Mouse (Mus musculus): ENCODE data around the gene Grin1. TPM values are rescaled to one million over a fixed set of nuclear protein-coding genes. Genes with fewer than 3 reads are reported as not detected.

The Grin1 gene
- total and polyA plus RNA-seq, 3 experiments, result 0.07 TPM; not detected in 2

- TF ChIP-seq POLR2A (IDR thresholded peaks at IDR 0.05; ENCODE audit: control insufficient read depth in 1 of 2, insufficient read depth in 1 of 2, low read depth in 1 of 2, low read length in 2 of 2, poor library complexity in 1 of 2) (0 out of 4 replicates have a peak, but pooled peaks of 1 of the 2 experiments have one; percentile 18), RCOR1 (IDR thresholded peaks at IDR 0.05; ENCODE audit: low read depth, low read length) (no peak), ZMIZ1 (IDR thresholded peaks at IDR 0.05; ENCODE audit: low read depth, low read length) (no peak), POLR2AphosphoS2 (IDR thresholded peaks at IDR 0.05; ENCODE audit: low read length) (no peak), NRF1 (IDR thresholded peaks at IDR 0.05; ENCODE audit: insufficient read depth, low read depth, low read length, poor library complexity, severe bottlenecking) (no peak)
- Histone ChIP-seq H3K27me3 (ENCODE audit: control insufficient read depth in 1 of 2, insufficient read depth in 2 of 2, low read length in 2 of 2) (no peaks in the 10 kb centered on the region), H3K9me3 (replicated peaks; ENCODE audit: insufficient read depth, low read length) (no peaks in the 10 kb centered on the region), H3K4me3 (ENCODE audit: control insufficient read depth in 1 of 2, insufficient read depth in 1 of 2, low read depth in 2 of 2, low read length in 2 of 2) (peak overlapping the region; percentile 46 to 63), H3K4me1 (ENCODE audit: control insufficient read depth in 1 of 2, insufficient read depth in 2 of 2, low read length in 2 of 2) (peaks cover 10 to 53% of the 10 kb centered on the region in 2 experiments), H3K79me2 (ENCODE audit: control insufficient read depth, insufficient read depth, low read length, poor library complexity) (peaks cover 70% of the 10 kb centered on the region), H3K9ac (ENCODE audit: control insufficient read depth, low read depth, low read length, poor library complexity, severe bottlenecking) (peak overlapping the region; percentile 66), H3K36me3 (ENCODE audit: control insufficient read depth in 1 of 2, insufficient read depth in 2 of 2, low read length in 2 of 2) (peaks cover 0 to 41% of the 10 kb centered on the region in 2 experiments; a peak in 3 of 4 replicates), H3K27ac (ENCODE audit: control insufficient read depth, low read depth, low read length) (peak overlapping the region; percentile 70)
- peak; percentile 51 for DNase-seq (ENCODE audit: low read depth, low spot score)
These were observed 51.7 kb downstream of the Grin1 start for GRCm38 (mm10) chr2:25267241-25267640.

GRCm38 (mm10) chr2:25266720-25267119 lies 52.3 kb downstream of the Grin1 start:
- peaks cover 66% of the 10 kb centered on the region for H3K79me2 ChIP-seq (ENCODE audit: control insufficient read depth, insufficient read depth, low read length, poor library complexity)
- peak overlapping the region; percentile 46 to 63 for H3K4me3 ChIP-seq (ENCODE audit: control insufficient read depth in 1 of 2, insufficient read depth in 1 of 2, low read depth in 2 of 2, low read length in 2 of 2)
- no peaks in the 10 kb centered on the region for H3K9me3 ChIP-seq (replicated peaks; ENCODE audit: insufficient read depth, low read length)
- peak overlapping the region; percentile 70 for H3K27ac ChIP-seq (ENCODE audit: control insufficient read depth, low read depth, low read length)
- H3K4me1 ChIP-seq (ENCODE audit: control insufficient read depth in 1 of 2, insufficient read depth in 2 of 2, low read length in 2 of 2), result peaks cover 10 to 53% of the 10 kb centered on the region in 2 experiments
- H3K27me3 ChIP-seq (ENCODE audit: control insufficient read depth in 1 of 2, insufficient read depth in 2 of 2, low read length in 2 of 2), result no peaks in the 10 kb centered on the region
- DNase-seq (ENCODE audit: low read depth, low spot score), result peak; percentile 28
- peaks cover 0 to 41% of the 10 kb centered on the region in 2 experiments; a peak in 3 of 4 replicates for H3K36me3 ChIP-seq (ENCODE audit: control insufficient read depth in 1 of 2, insufficient read depth in 2 of 2, low read length in 2 of 2)
- H3K9ac ChIP-seq (ENCODE audit: control insufficient read depth, low read depth, low read length, poor library complexity, severe bottlenecking), result peak overlapping the region; percentile 66
- TF ChIP-seq GABPA (IDR thresholded peaks at IDR 0.05; ENCODE audit: low read depth, low read length) (no peak), USF2 (IDR thresholded peaks at IDR 0.05; ENCODE audit: borderline replicate concordance in 1 of 2, insufficient read depth in 1 of 2, low read depth in 1 of 2, low read length in 2 of 2) (no peak), HCFC1 (IDR thresholded peaks at IDR 0.05; ENCODE audit: low read depth, low read length) (no peak), ETS1 (IDR thresholded peaks at IDR 0.05; ENCODE audit: low read depth, low read length) (no peak), RCOR1 (IDR thresholded peaks at IDR 0.05; ENCODE audit: low read depth, low read length) (no peak), TCF12 (IDR thresholded peaks at IDR 0.05; ENCODE audit: low read depth, low read length) (no peak), NRF1 (IDR thresholded peaks at IDR 0.05; ENCODE audit: insufficient read depth, low read depth, low read length, poor library complexity, severe bottlenecking) (no peak), MAX (IDR thresholded peaks at IDR 0.05; ENCODE audit: low read length) (no peak), ZNF384 (IDR thresholded peaks at IDR 0.05; ENCODE audit: low read depth, low read length) (no peak), TBP (IDR thresholded peaks at IDR 0.05; ENCODE audit: low read depth, low read length) (no peak), TAL1 (IDR thresholded peaks at IDR 0.05; ENCODE audit: low read length) (no peak), BHLHE40 (IDR thresholded peaks at IDR 0.05; ENCODE audit: borderline replicate concordance, low read depth, low read length) (no peak), MEF2A (IDR thresholded peaks at IDR 0.05; ENCODE audit: extremely low read depth, insufficient replicate concordance, low read depth, low read length, poor library complexity, severe bottlenecking) (no peak), MYB (IDR thresholded peaks at IDR 0.05; ENCODE audit: low read depth, low read length) (no peak), CHD2 (IDR thresholded peaks at IDR 0.05; ENCODE audit: low read length) (no peak), USF1 (IDR thresholded peaks at IDR 0.05; ENCODE audit: low read depth, low read length) (no peak)

Data from MEL (cell line).